Mouse (Mus musculus) myocyte (in vitro differentiated cells): ENCODE data around the gene Lmo4. TPM values are rescaled to one million over a fixed set of nuclear protein-coding genes. Genes with fewer than 3 reads are reported as not detected.

Experiments
- H3K27me3 ChIP-seq: one replicate; pipeline ENCODE4 v1.6.1; 2011; ENCODE audit not compliant: control insufficient read depth, insufficient read depth, insufficient read length
- H3K36me3 ChIP-seq: one replicate; pipeline ENCODE4 v1.6.1; 2011; ENCODE audit not compliant: control insufficient read depth, insufficient read depth
- H3K4me2 ChIP-seq: one replicate; pipeline ENCODE4 v1.6.1; 2011; ENCODE audit warnings: low read depth, control low read depth
- H3K4me3 ChIP-seq: one replicate; pipeline ENCODE4 v1.5.1; 2011; ENCODE audit warnings: mild to moderate bottlenecking, control low read depth, moderate library complexity
- H3K79me2 ChIP-seq: one replicate; pipeline ENCODE4 v1.6.1; 2011; ENCODE audit not compliant: control insufficient read depth, insufficient read depth
- H3ac ChIP-seq: one replicate; pipeline ENCODE4 v1.6.1; 2011; ENCODE audit not compliant: control insufficient read depth, insufficient read length
- CEBPB ChIP-seq: IDR thresholded peaks from 2 replicates; pipeline ENCODE4 v1.6.1; 2011; ENCODE audit warnings: mild to moderate bottlenecking, moderate library complexity; ENCODE audit not compliant: poor library complexity, insufficient read depth, severe bottlenecking
- E2F4 ChIP-seq: IDR thresholded peaks from one replicate; pipeline ENCODE4 v1.6.1; 2011; ENCODE audit warnings: mild to moderate bottlenecking, control low read depth, moderate library complexity; ENCODE audit not compliant: insufficient read depth
- MAX ChIP-seq: IDR thresholded peaks from one replicate; pipeline ENCODE4 v1.6.1; 2011; ENCODE audit warnings: low read depth, mild to moderate bottlenecking, control low read depth
- MYOD1 ChIP-seq, 3 experiments: IDR thresholded peaks; one replicate each; pipeline ENCODE4 v1.6.1; 2011; ENCODE audit warnings: control low read depth in 2 of 3, low read depth in 2 of 3, mild to moderate bottlenecking in 2 of 3, moderate library complexity in 1 of 3; ENCODE audit not compliant: insufficient read length in 2 of 3, control insufficient read depth in 1 of 3
- MYOG ChIP-seq, 3 experiments: IDR thresholded peaks; one replicate each; pipeline ENCODE4 v1.6.1; 2011; ENCODE audit warnings: control low read depth in 2 of 3, low read depth in 2 of 3, mild to moderate bottlenecking in 2 of 3; ENCODE audit not compliant: insufficient read length in 2 of 3, control insufficient read depth in 1 of 3, insufficient read depth in 1 of 3
- POLR2A ChIP-seq: IDR thresholded peaks from one replicate; pipeline ENCODE4 v1.6.1; 2011; ENCODE audit warnings: low read depth, mild to moderate bottlenecking, control low read depth, moderate library complexity; ENCODE audit not compliant: insufficient read length
- POLR2AphosphoS2 ChIP-seq: IDR thresholded peaks from one replicate; pipeline ENCODE4 v1.6.1; 2011; ENCODE audit warnings: low read depth, control low read depth; ENCODE audit not compliant: insufficient read length
- REST ChIP-seq: IDR thresholded peaks from one replicate; pipeline ENCODE4 v1.6.1; 2011; ENCODE audit warnings: mild to moderate bottlenecking, control low read depth, moderate library complexity; ENCODE audit not compliant: insufficient read depth, insufficient read length
- SRF ChIP-seq: IDR thresholded peaks from one replicate; pipeline ENCODE4 v1.6.1; 2011; ENCODE audit warnings: low read depth; ENCODE audit not compliant: control insufficient read depth, insufficient read length
- TCF12 ChIP-seq: IDR thresholded peaks from one replicate; pipeline ENCODE4 v1.6.1; 2011; ENCODE audit warnings: mild to moderate bottlenecking, control low read depth; ENCODE audit not compliant: poor library complexity, insufficient read depth, severe bottlenecking
- TCF3 ChIP-seq: IDR thresholded peaks from one replicate; pipeline ENCODE4 v1.6.1; 2011; ENCODE audit warnings: low read depth, control low read depth; ENCODE audit not compliant: insufficient read length
- USF1 ChIP-seq: IDR thresholded peaks from one replicate; pipeline ENCODE4 v1.6.1; 2011; ENCODE audit warnings: low read depth, mild to moderate bottlenecking, control low read depth, moderate library complexity
- polyA plus RNA-seq: library from polyadenylated mRNA; unstranded; fragments of >200 nt; fragmentation: generic; extraction: Trizol; gene quantifications from one replicate; pipeline ENCODE4 v1.2.1, GENCODE M21; 2012; ENCODE audit warnings: missing spikeins

Lmo4 gene
- polyA plus RNA-seq, 1 experiment, result 75.0 TPM

GRCm38 (mm10) chr3:144224594-144224993, 19.6 kb upstream of the Lmo4 start:
- Histone ChIP-seq H3K4me3 (no peak overlapping the region), H3K36me3 (no peaks in the 10 kb centered on the region), H3K27me3 (no peaks in the 10 kb centered on the region), H3ac (no peak overlapping the region), H3K4me2 (no peak overlapping the region), H3K79me2 (no peaks in the 10 kb centered on the region)
- no peak for TF ChIP-seq MAX
- no peak for TF ChIP-seq MYOD1 (IDR thresholded peaks at IDR 0.05; ENCODE audit: control insufficient read depth in 1 of 3, insufficient read length in 2 of 3, low read depth in 2 of 3)
- TF ChIP-seq SRF, result no peak
- no peak for TF ChIP-seq POLR2AphosphoS2
- TF ChIP-seq USF1, result no peak
- no peak for TF ChIP-seq E2F4
- no peak for TF ChIP-seq TCF3
- no peak for TF ChIP-seq CEBPB
- no peak for TF ChIP-seq TCF12
- TF ChIP-seq POLR2A, result no peak
- TF ChIP-seq MYOG (IDR thresholded peaks at IDR 0.05; ENCODE audit: control insufficient read depth in 1 of 3, insufficient read depth in 1 of 3, insufficient read length in 2 of 3, low read depth in 2 of 3), result no peak
- no peak for TF ChIP-seq REST

- Histone ChIP-seq H3ac (no peak overlapping the region), H3K27me3 (no peaks in the 10 kb centered on the region), H3K36me3 (no peaks in the 10 kb centered on the region), H3K4me3 (no peak overlapping the region), H3K4me2 (no peak overlapping the region), H3K79me2 (no peaks in the 10 kb centered on the region)
- no peak for TF ChIP-seq MYOD1 (IDR thresholded peaks at IDR 0.05; ENCODE audit: control insufficient read depth in 1 of 3, insufficient read length in 2 of 3, low read depth in 2 of 3)
- no peak for TF ChIP-seq SRF
- no peak for TF ChIP-seq CEBPB
- no peak for TF ChIP-seq MYOG (IDR thresholded peaks at IDR 0.05; ENCODE audit: control insufficient read depth in 1 of 3, insufficient read depth in 1 of 3, insufficient read length in 2 of 3, low read depth in 2 of 3)
Observed at GRCm38 (mm10) chr3:144223377-144224105, 18.5 kb upstream of the Lmo4 start.

- Histone ChIP-seq H3K79me2 (no peaks in the 10 kb centered on the region), H3ac (no peak overlapping the region), H3K4me3 (no peak overlapping the region), H3K27me3 (no peaks in the 10 kb centered on the region), H3K4me2 (no peak overlapping the region), H3K36me3 (no peaks in the 10 kb centered on the region)
- no peak for TF ChIP-seq POLR2AphosphoS2
- no peak for TF ChIP-seq E2F4
- no peak for TF ChIP-seq MAX
- TF ChIP-seq POLR2A, result no peak
- TF ChIP-seq SRF, result no peak
- no peak for TF ChIP-seq CEBPB
Observed at GRCm38 (mm10) chr3:144222381-144222780, 17.4 kb upstream of the Lmo4 start.

DNA sequence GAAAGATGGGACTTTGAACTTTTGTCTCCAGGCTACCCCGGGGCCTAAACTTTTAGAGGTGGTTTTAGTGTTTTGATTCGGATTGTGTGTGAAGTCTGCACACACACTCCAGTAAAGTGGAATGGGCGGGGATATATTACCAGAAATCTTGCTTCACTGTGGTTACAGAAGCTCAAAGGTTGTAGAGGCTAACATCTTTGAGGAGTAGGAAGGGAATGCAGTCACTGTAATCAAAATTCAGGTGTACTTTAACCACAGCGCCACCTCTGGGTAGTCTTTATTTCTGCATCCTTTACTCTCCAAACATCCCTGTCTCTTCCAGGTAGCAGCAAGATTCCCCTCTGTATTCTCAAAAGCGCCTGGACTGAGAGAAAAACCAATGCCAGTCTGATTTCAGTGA, 2.5 kb upstream of the Lmo4 start:
- no peak overlapping the region for H3K4me3 ChIP-seq
- peaks cover 20% of the 10 kb centered on the region for H3K79me2 ChIP-seq
- no peak overlapping the region for H3K4me2 ChIP-seq
- TF ChIP-seq CEBPB, result no peak
- TF ChIP-seq POLR2A, result no peak
- TF ChIP-seq MYOG (IDR thresholded peaks at IDR 0.05; ENCODE audit: control insufficient read depth in 1 of 3, insufficient read depth in 1 of 3, insufficient read length in 2 of 3, low read depth in 2 of 3), result no peak
- no peak for TF ChIP-seq MYOD1 (IDR thresholded peaks at IDR 0.05; ENCODE audit: control insufficient read depth in 1 of 3, insufficient read length in 2 of 3, low read depth in 2 of 3)
- TF ChIP-seq TCF12, result no peak
- TF ChIP-seq SRF, result no peak
- TF ChIP-seq MAX, result no peak
- no peak for TF ChIP-seq POLR2AphosphoS2
- TF ChIP-seq E2F4, result no peak
- TF ChIP-seq TCF3, result no peak
- no peak for TF ChIP-seq USF1
- TF ChIP-seq REST, result no peak
- H3K36me3 ChIP-seq, result no peaks in the 10 kb centered on the region
- H3K27me3 ChIP-seq, result no peaks in the 10 kb centered on the region
- no peak overlapping the region for H3ac ChIP-seq

- Histone ChIP-seq H3ac (no peak overlapping the region), H3K4me2 (no peak overlapping the region), H3K36me3 (no peaks in the 10 kb centered on the region), H3K4me3 (no peak overlapping the region), H3K27me3 (no peaks in the 10 kb centered on the region), H3K79me2 (peaks cover 22% of the 10 kb centered on the region)
- TF ChIP-seq CEBPB (no peak), USF1 (no peak), POLR2AphosphoS2 (no peak), REST (no peak)
Observed at GRCm38 (mm10) chr3:144206942-144207341, 1.9 kb upstream of the Lmo4 start.
